Mouse (Mus musculus) urinary bladder, postnatal 25 days (tissue): ENCODE data around the gene Zzz3.
A peak's percentile ranks its signal among the peaks of the same experiment; 100 is the strongest.

Experiments
- DNase-seq: peaks from one replicate; pipeline ENCODE4 v3.0.0; 2022; ENCODE audit warnings: low spot score

Zzz3 gene

GRCm38 (mm10) chr3:152395350-152396277 lies at the start of gene Zzz3:
TSS of gene Zzz3 (plus strand) at chr3:152395473.
- peak; percentile 85 for DNase-seq

- peak; percentile 96 for DNase-seq
Measured at GRCm38 (mm10) chr3:152345732-152346632, 49.3 kb upstream of the Zzz3 start, which contains the start of gene Usp33. TSS of gene Usp33 (plus strand) at chr3:152346478.

GRCm38 (mm10) chr3:152346633-152347141 lies 48.6 kb upstream of the Zzz3 start:
- peak; percentile 38 for DNase-seq

- no peak for DNase-seq
Measured at GRCm38 (mm10) chr3:152347227-152347626, 48.0 kb upstream of the Zzz3 start.

- DNase-seq: no peak
Measured at GRCm38 (mm10) chr3:152348011-152348830, 47.1 kb upstream of the Zzz3 start.

- no peak for DNase-seq
Measured at GRCm38 (mm10) chr3:152350431-152350830, 44.8 kb upstream of the Zzz3 start.

GRCm38 (mm10) chr3:152350966-152351365 lies 44.3 kb upstream of the Zzz3 start:
- DNase-seq: no peak

GRCm38 (mm10) chr3:152352289-152352688 lies 43.0 kb upstream of the Zzz3 start:
- no peak for DNase-seq

- no peak for DNase-seq
Measured at GRCm38 (mm10) chr3:152353434-152354177, 41.7 kb upstream of the Zzz3 start.

GRCm38 (mm10) chr3:152355361-152355760 lies 39.9 kb upstream of the Zzz3 start:
- no peak for DNase-seq

- DNase-seq: no peak
Measured at GRCm38 (mm10) chr3:152356751-152357150, 38.5 kb upstream of the Zzz3 start.

GRCm38 (mm10) chr3:152359151-152359550 lies 36.1 kb upstream of the Zzz3 start:
- no peak for DNase-seq

GRCm38 (mm10) chr3:152364181-152364580 lies 31.1 kb upstream of the Zzz3 start:
- no peak for DNase-seq

GRCm38 (mm10) chr3:152376063-152376462 lies 19.2 kb upstream of the Zzz3 start:
- DNase-seq: no peak

GRCm38 (mm10) chr3:152384106-152384505 lies 11.2 kb upstream of the Zzz3 start:
- no peak for DNase-seq

GRCm38 (mm10) chr3:152396278-152396987 lies 1.2 kb downstream of the Zzz3 start:
- DNase-seq: peak; percentile 98

- DNase-seq: peak; percentile 9
Measured at GRCm38 (mm10) chr3:152396988-152397314, 1.7 kb downstream of the Zzz3 start.

- no peak for DNase-seq
Measured at GRCm38 (mm10) chr3:152397335-152397940, 2.2 kb downstream of the Zzz3 start.

- peak; percentile 19 for DNase-seq
Measured at GRCm38 (mm10) chr3:152400441-152400840, 5.2 kb downstream of the Zzz3 start.

- DNase-seq: no peak
Measured at GRCm38 (mm10) chr3:152400875-152401274, 5.6 kb downstream of the Zzz3 start.
